Mouse (Mus musculus) lung, postnatal 10 days (tissue): ENCODE data around the gene Znhit6.
A peak's percentile ranks its signal among the peaks of the same experiment; 100 is the strongest.

Experiments used
- DNase-seq: peaks from one replicate; pipeline ENCODE4 v3.0.0; 2021

The Znhit6 gene

GRCm38 (mm10) chr3:145608320-145608719, 32.3 kb downstream of the Znhit6 start:
- DNase-seq = no peak

- DNase-seq = peak; percentile 42
Observed at GRCm38 (mm10) chr3:145612662-145613061, 36.7 kb downstream of the Znhit6 start.

- DNase-seq = no peak
Observed at GRCm38 (mm10) chr3:145613234-145613633, 37.2 kb downstream of the Znhit6 start.

- peak; percentile 71 for DNase-seq
Observed at GRCm38 (mm10) chr3:145614362-145615115, 38.5 kb downstream of the Znhit6 start.

- DNase-seq = peak; percentile 26
Observed at GRCm38 (mm10) chr3:145618299-145618698, 42.3 kb downstream of the Znhit6 start.

GRCm38 (mm10) chr3:145619621-145620365, 43.8 kb downstream of the Znhit6 start:
- DNase-seq = no peak

- no peak for DNase-seq
Observed at GRCm38 (mm10) chr3:145621209-145621608, 45.2 kb downstream of the Znhit6 start.

GRCm38 (mm10) chr3:145623047-145623446, 47.0 kb downstream of the Znhit6 start:
- DNase-seq = peak; percentile 67

- no peak for DNase-seq
Observed at GRCm38 (mm10) chr3:145624786-145625185, 48.8 kb downstream of the Znhit6 start.

GRCm38 (mm10) chr3:145625546-145625945, 49.5 kb downstream of the Znhit6 start:
- no peak for DNase-seq

GRCm38 (mm10) chr3:145626063-145626462, 50.1 kb downstream of the Znhit6 start:
- DNase-seq = no peak

- DNase-seq = peak; percentile 70
Observed at GRCm38 (mm10) chr3:145627830-145628229, 51.8 kb downstream of the Znhit6 start.

- peak; percentile 47 for DNase-seq
Observed at GRCm38 (mm10) chr3:145628643-145629042, 52.6 kb downstream of the Znhit6 start.

GRCm38 (mm10) chr3:145632888-145633287, 56.9 kb downstream of the Znhit6 start:
- no peak for DNase-seq

- DNase-seq = no peak
Observed at GRCm38 (mm10) chr3:145634002-145634710, 58.2 kb downstream of the Znhit6 start.

GRCm38 (mm10) chr3:145640170-145640569, 64.2 kb downstream of the Znhit6 start:
- no peak for DNase-seq

GRCm38 (mm10) chr3:145640583-145640982, 64.6 kb downstream of the Znhit6 start:
- DNase-seq = no peak

GRCm38 (mm10) chr3:145641036-145641685, 65.2 kb downstream of the Znhit6 start:
- DNase-seq = no peak

GRCm38 (mm10) chr3:145641878-145642277, 65.9 kb downstream of the Znhit6 start:
- DNase-seq = no peak

GRCm38 (mm10) chr3:145642861-145643260, 66.9 kb downstream of the Znhit6 start:
- no peak for DNase-seq

GRCm38 (mm10) chr3:145645463-145645862, 69.5 kb downstream of the Znhit6 start:
- no peak for DNase-seq

- no peak for DNase-seq
Observed at GRCm38 (mm10) chr3:145646009-145646408, 70.0 kb downstream of the Znhit6 start.

- DNase-seq = no peak
Observed at GRCm38 (mm10) chr3:145646666-145647065, 70.7 kb downstream of the Znhit6 start.
